Mouse (Mus musculus) cortical plate, adult 2 months (tissue): ENCODE results near the gene Rasa2.

ENCODE experiments used
- CTCF ChIP-seq: fragments of 200-500 bp; IDR thresholded peaks from 2 replicates; pipeline ENCODE4 v1.5.1; 2011; ENCODE audit warnings: mild to moderate bottlenecking, control low read depth, low read length; ENCODE audit not compliant: insufficient read depth; ENCODE audit errors: extremely low read depth
- POLR2A ChIP-seq: fragments of 200-500 bp; IDR thresholded peaks from 2 replicates; pipeline ENCODE4 v1.6.1; 2011; ENCODE audit warnings: mild to moderate bottlenecking, low read length, control low read depth; ENCODE audit not compliant: insufficient read depth; ENCODE audit errors: extremely low read depth

GRCm38 (mm10) chr9:96538916-96539315, 92.5 kb downstream of the Rasa2 start:
- no peak for TF ChIP-seq CTCF
- TF ChIP-seq POLR2A, result no peak
